ENCODE assay signal across 13 mouse cellular contexts in the genomic region with DNA sequence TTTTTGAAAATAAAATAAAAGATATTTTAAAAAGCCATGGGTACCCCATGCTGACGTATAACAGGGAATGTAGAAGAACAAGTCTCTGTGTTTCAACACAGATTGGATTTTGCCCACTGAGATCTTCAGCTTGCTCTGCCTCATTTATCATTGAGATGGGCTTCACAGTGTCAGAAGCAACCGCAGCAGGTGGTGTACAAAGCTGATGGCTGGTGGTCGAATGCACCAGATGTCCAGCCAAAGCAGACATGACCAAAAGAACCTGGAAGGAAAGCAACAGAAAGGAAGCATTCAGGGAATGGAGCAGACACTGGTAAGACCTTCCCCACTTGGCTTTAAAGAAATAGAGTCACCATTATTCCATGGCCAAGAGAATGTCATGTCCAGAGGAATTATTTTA.
A peak's percentile ranks its signal among the peaks of the same experiment; 100 is the strongest.
DNase-seq lines count a peak whose midpoint lies in the region; ATAC-seq and TF ChIP-seq lines count a peak whose summit lies in the region.
"Had no signal": no experiment of that assay in that cellular context is flagged by ENCODE, and none has a peak within 500 bp of the region (broad histone marks: within the 10 kb centered on the region; RNA-seq: fewer than 3 reads in every experiment).

No protein-coding gene starts in this region.

- no peaks in the 10 kb centered on the region for H3K36me3 ChIP-seq in forebrain, embryonic 16.5 days (ENCODE audit: control insufficient read depth, insufficient read depth)
- H3K36me3 ChIP-seq in forebrain, embryonic 11.5 days (ENCODE audit: control insufficient read depth, insufficient read depth, low read length), result no peaks in the 10 kb centered on the region
- H3K36me3 ChIP-seq in hindbrain, embryonic 13.5 days, result no peaks in the 10 kb centered on the region
- no peaks in the 10 kb centered on the region for H3K36me3 ChIP-seq in hindbrain, embryonic 11.5 days (ENCODE audit: control insufficient read depth, insufficient read depth, low read length)
- no peaks in the 10 kb centered on the region for H3K36me3 ChIP-seq in midbrain, embryonic 14.5 days (ENCODE audit: control insufficient read depth, insufficient read depth, low read length)
- no peaks in the 10 kb centered on the region for H3K36me3 ChIP-seq in midbrain, embryonic 16.5 days (ENCODE audit: control insufficient read depth, insufficient read depth, low read length)
- H3K36me3 ChIP-seq in stomach, embryonic 16.5 days (ENCODE audit: control insufficient read depth, insufficient read depth, low read length), result no peaks in the 10 kb centered on the region
- no peaks in the 10 kb centered on the region for H3K36me3 ChIP-seq in kidney, adult 2 months (ENCODE audit: control insufficient read depth, insufficient read depth, low read length)

- no peak overlapping the region for H3K9ac ChIP-seq in forebrain, embryonic 16.5 days (replicated peaks; ENCODE audit: low read depth, low read length)
- H3K9ac ChIP-seq in forebrain, embryonic 11.5 days (ENCODE audit: low read length), result no peak overlapping the region
- no peak overlapping the region for H3K9ac ChIP-seq in hindbrain, embryonic 13.5 days
- H3K9ac ChIP-seq in hindbrain, embryonic 11.5 days (ENCODE audit: low read depth, low read length), result no peak overlapping the region
- H3K9ac ChIP-seq in midbrain, embryonic 14.5 days (replicated peaks; ENCODE audit: low read length), result no peak overlapping the region
- no peak overlapping the region for H3K9ac ChIP-seq in midbrain, embryonic 16.5 days (ENCODE audit: low read depth, low read length)
- no peak overlapping the region for H3K9ac ChIP-seq in stomach, embryonic 16.5 days (ENCODE audit: low read length)
- H3K9ac ChIP-seq: liver, embryonic 14.5 days had no signal

- no peaks in the 10 kb centered on the region for H3K9me3 ChIP-seq in forebrain, embryonic 16.5 days (ENCODE audit: control insufficient read depth, low read length)
- H3K9me3 ChIP-seq in forebrain, embryonic 11.5 days (ENCODE audit: control insufficient read depth, low read length), result no peaks in the 10 kb centered on the region
- H3K9me3 ChIP-seq in hindbrain, embryonic 13.5 days, result no peaks in the 10 kb centered on the region
- no peaks in the 10 kb centered on the region for H3K9me3 ChIP-seq in hindbrain, embryonic 11.5 days (ENCODE audit: control insufficient read depth, low read length)
- no peaks in the 10 kb centered on the region for H3K9me3 ChIP-seq in midbrain, embryonic 14.5 days (ENCODE audit: control insufficient read depth, low read length)
- H3K9me3 ChIP-seq in midbrain, embryonic 16.5 days (replicated peaks; ENCODE audit: control insufficient read depth, low read length, poor library complexity, severe bottlenecking), result no peaks in the 10 kb centered on the region
- H3K9me3 ChIP-seq in stomach, embryonic 16.5 days (replicated peaks; ENCODE audit: control insufficient read depth, low read length), result no peaks in the 10 kb centered on the region
- H3K9me3 ChIP-seq: megakaryocyte, embryonic 14.5 days had no signal

- no peak overlapping the region for H3K4me3 ChIP-seq in forebrain, embryonic 16.5 days (replicated peaks; ENCODE audit: low read length)
- H3K4me3 ChIP-seq in forebrain, embryonic 11.5 days (ENCODE audit: low read depth, low read length), result no peak overlapping the region
- no peak overlapping the region for H3K4me3 ChIP-seq in hindbrain, embryonic 13.5 days
- H3K4me3 ChIP-seq in hindbrain, embryonic 11.5 days (ENCODE audit: low read depth, low read length), result no peak overlapping the region
- H3K4me3 ChIP-seq in midbrain, embryonic 14.5 days (replicated peaks; ENCODE audit: low read depth, low read length), result no peak overlapping the region
- H3K4me3 ChIP-seq in midbrain, embryonic 16.5 days (ENCODE audit: low read depth, low read length), result no peak overlapping the region
- H3K4me3 ChIP-seq in stomach, embryonic 16.5 days (replicated peaks; ENCODE audit: low read length), result no peak overlapping the region
- no peak overlapping the region for H3K4me3 ChIP-seq in kidney, adult 2 months (ENCODE audit: insufficient read depth, low read depth, low read length)
- H3K4me3 ChIP-seq: megakaryocyte, embryonic 14.5 days had no signal

- no peak for DNase-seq in forebrain, embryonic 11.5 days (ENCODE audit: low spot score)
- DNase-seq in hindbrain, embryonic 11.5 days (ENCODE audit: low spot score), result no peak
- DNase-seq in midbrain, embryonic 14.5 days, result no peak
- DNase-seq in kidney, adult 2 months, result no peak
- DNase-seq: adrenal gland, postnatal 25 days; B cell, adult 2 months; right cerebral cortex, adult 18-20 months had no signal

- no peaks in the 10 kb centered on the region for H3K27me3 ChIP-seq in forebrain, embryonic 16.5 days (replicated peaks; ENCODE audit: control insufficient read depth, insufficient read depth, low read length)
- H3K27me3 ChIP-seq in forebrain, embryonic 11.5 days (ENCODE audit: control insufficient read depth, insufficient read depth, low read length), result no peaks in the 10 kb centered on the region
- no peaks in the 10 kb centered on the region for H3K27me3 ChIP-seq in hindbrain, embryonic 13.5 days
- no peaks in the 10 kb centered on the region for H3K27me3 ChIP-seq in hindbrain, embryonic 11.5 days (ENCODE audit: control insufficient read depth, insufficient read depth, low read length)
- no peaks in the 10 kb centered on the region for H3K27me3 ChIP-seq in midbrain, embryonic 14.5 days (ENCODE audit: control insufficient read depth, insufficient read depth, low read length)
- H3K27me3 ChIP-seq in midbrain, embryonic 16.5 days (ENCODE audit: control insufficient read depth, insufficient read depth, low read depth, low read length), result no peaks in the 10 kb centered on the region
- no peaks in the 10 kb centered on the region for H3K27me3 ChIP-seq in stomach, embryonic 16.5 days (ENCODE audit: control insufficient read depth, insufficient read depth, low read length)
- H3K27me3 ChIP-seq in kidney, adult 2 months (replicated peaks; ENCODE audit: control insufficient read depth, insufficient read depth, low read length), result no peaks in the 10 kb centered on the region

- H3K4me2 ChIP-seq in forebrain, embryonic 16.5 days (ENCODE audit: low read length), result no peak overlapping the region
- H3K4me2 ChIP-seq in forebrain, embryonic 11.5 days (ENCODE audit: low read depth, low read length, severe bottlenecking), result no peak overlapping the region
- no peak overlapping the region for H3K4me2 ChIP-seq in hindbrain, embryonic 13.5 days
- H3K4me2 ChIP-seq in hindbrain, embryonic 11.5 days (replicated peaks; ENCODE audit: low read depth, low read length), result no peak overlapping the region
- H3K4me2 ChIP-seq in midbrain, embryonic 14.5 days (ENCODE audit: low read length), result no peak overlapping the region
- no peak overlapping the region for H3K4me2 ChIP-seq in midbrain, embryonic 16.5 days (ENCODE audit: low read length)
- peak overlapping the region; percentile 48 for H3K4me2 ChIP-seq in stomach, embryonic 16.5 days (ENCODE audit: low read depth, low read length)

- WGBS in forebrain, embryonic 16.5 days, result 67% methylated on average over 3 of the region's 3 CpGs
- WGBS in forebrain, embryonic 11.5 days, result 87% methylated on average over 3 of the region's 3 CpGs
- 61% methylated on average over 3 of the region's 3 CpGs for WGBS in hindbrain, embryonic 13.5 days
- 76% methylated on average over 3 of the region's 3 CpGs for WGBS in hindbrain, embryonic 11.5 days
- 80% methylated on average over 3 of the region's 3 CpGs for WGBS in midbrain, embryonic 14.5 days
- 76% methylated on average over 3 of the region's 3 CpGs for WGBS in midbrain, embryonic 16.5 days
- WGBS in stomach, embryonic 16.5 days, result 42% methylated on average over 3 of the region's 3 CpGs
- WGBS in kidney, adult 2 months, result 79% methylated on average over 3 of the region's 3 CpGs

- peak; percentile 26; the same call in 1 of the 2 replicates for ATAC-seq in forebrain, embryonic 16.5 days
- no peak for ATAC-seq in forebrain, embryonic 11.5 days (replicated peaks; ENCODE audit: low FRiP score)
- ATAC-seq in hindbrain, embryonic 13.5 days (ENCODE audit: low FRiP score), result peak; percentile 43; the same call in 1 of the 2 replicates
- ATAC-seq in hindbrain, embryonic 11.5 days (ENCODE audit: low FRiP score), result no peak
- ATAC-seq in midbrain, embryonic 14.5 days (ENCODE audit: low FRiP score, low TSS enrichment), result no peak
- ATAC-seq in midbrain, embryonic 16.5 days, result no peak
- no peak for ATAC-seq in stomach, embryonic 16.5 days (ENCODE audit: insufficient read depth, low FRiP score)

- TF ChIP-seq POLR2A in kidney, adult 2 months (IDR thresholded peaks at IDR 0.05; ENCODE audit: low read depth, low read length), result no peak

- TF ChIP-seq CTCF in kidney, adult 2 months (conservative IDR thresholded peaks at IDR 0.05; ENCODE audit: insufficient read depth, insufficient read length, low read depth, low read length), result no peak

- peaks cover 12% of the 10 kb centered on the region for H3K4me1 ChIP-seq in forebrain, embryonic 16.5 days (replicated peaks; ENCODE audit: control insufficient read depth, insufficient read depth, low read length)
- H3K4me1 ChIP-seq in forebrain, embryonic 11.5 days (replicated peaks; ENCODE audit: control insufficient read depth, insufficient read depth, low read length), result no peaks in the 10 kb centered on the region
- peaks cover 10% of the 10 kb centered on the region for H3K4me1 ChIP-seq in hindbrain, embryonic 13.5 days (replicated peaks)
- no peaks in the 10 kb centered on the region for H3K4me1 ChIP-seq in hindbrain, embryonic 11.5 days (replicated peaks; ENCODE audit: control insufficient read depth, insufficient read depth, low read length)
- H3K4me1 ChIP-seq in midbrain, embryonic 14.5 days (ENCODE audit: control insufficient read depth, insufficient read depth, low read length), result peaks cover 4% of the 10 kb centered on the region; the same call in 1 of the 2 replicates
- H3K4me1 ChIP-seq in midbrain, embryonic 16.5 days (ENCODE audit: control insufficient read depth, insufficient read depth, low read length), result peaks cover 9% of the 10 kb centered on the region
- H3K4me1 ChIP-seq in stomach, embryonic 16.5 days (ENCODE audit: control insufficient read depth, insufficient read depth, low read length), result peaks cover 13% of the 10 kb centered on the region; the same call in 1 of the 2 replicates
- 0 out of 2 replicates have a peak, but pooled peaks cover 6% of the 10 kb centered on the region for H3K4me1 ChIP-seq in kidney, adult 2 months (ENCODE audit: control insufficient read depth, insufficient read depth, low read length)
- H3K4me1 ChIP-seq: megakaryocyte, embryonic 14.5 days had no signal

- no peak overlapping the region for H3K27ac ChIP-seq in forebrain, embryonic 16.5 days (ENCODE audit: low read length)
- no peak overlapping the region for H3K27ac ChIP-seq in forebrain, embryonic 11.5 days (ENCODE audit: low read depth, low read length)
- H3K27ac ChIP-seq in hindbrain, embryonic 13.5 days, result 0 out of 2 replicates have a peak overlapping the region, but pooled peaks have one; percentile 1
- no peak overlapping the region for H3K27ac ChIP-seq in hindbrain, embryonic 11.5 days (ENCODE audit: low read depth, low read length)
- H3K27ac ChIP-seq in midbrain, embryonic 14.5 days (replicated peaks; ENCODE audit: low read depth, low read length), result 0 out of 2 replicates have a peak overlapping the region, but pooled peaks have one; percentile 38
- H3K27ac ChIP-seq in midbrain, embryonic 16.5 days (ENCODE audit: low read length), result no peak overlapping the region
- H3K27ac ChIP-seq in stomach, embryonic 16.5 days (ENCODE audit: low read length), result peak overlapping the region; percentile 88
- H3K27ac ChIP-seq in kidney, adult 2 months (ENCODE audit: insufficient read depth, low read depth, low read length), result no peak overlapping the region
- H3K27ac ChIP-seq: liver, embryonic 14.5 days had no signal

Comparison
In these comparisons a context has a peak if more than half of its experiments do, and no peak if none do; other contexts are left out.
1. ATAC-seq: peak in forebrain, embryonic 16.5 days (single experiment) and hindbrain, embryonic 13.5 days (single experiment); none in forebrain, embryonic 11.5 days (single experiment), hindbrain, embryonic 11.5 days (single experiment), midbrain, embryonic 14.5 days (single experiment), midbrain, embryonic 16.5 days (single experiment) and stomach, embryonic 16.5 days (single experiment).
2. H3K27ac ChIP-seq: peak in hindbrain, embryonic 13.5 days (single experiment), midbrain, embryonic 14.5 days (single experiment) and stomach, embryonic 16.5 days (single experiment); none in forebrain, embryonic 16.5 days (single experiment), forebrain, embryonic 11.5 days (single experiment), hindbrain, embryonic 11.5 days (single experiment), midbrain, embryonic 16.5 days (single experiment) and kidney, adult 2 months (single experiment).